Mouse (Mus musculus) Muller cell, postnatal 12 days (primary cell): Measurements from ENCODE around the gene Gm42957.
"Not testable (repeated sequence)": the region's sequence is repeated elsewhere in the genome, so short reads cannot be mapped to it uniquely, and the experiment has no call there.

Experiments
- DNase-seq: peaks from one replicate; pipeline ENCODE4 v3.0.0-alpha.2; 2015; ENCODE audit errors: inconsistent ontology term

The Gm42957 gene

GRCm38 (mm10) chr3:96623201-96623600, 12.1 kb upstream of the Gm42957 start:
- DNase-seq, result no peak

GRCm38 (mm10) chr3:96629729-96630600, 5.3 kb upstream of the Gm42957 start, which contains the start of gene Rbm8a:
Gene Rbm8a (plus strand): TSS chr3:96629933.
- peak; percentile 93 for DNase-seq

- no peak for DNase-seq
Observed at GRCm38 (mm10) chr3:96632058-96632457, 3.2 kb upstream of the Gm42957 start.

- no peak for DNase-seq
Observed at GRCm38 (mm10) chr3:96634015-96634414, 1.3 kb upstream of the Gm42957 start.

- no peak for DNase-seq
Observed at GRCm38 (mm10) chr3:96635906-96636305, 632 bp downstream of the Gm42957 start.

- DNase-seq, result no peak
Observed at GRCm38 (mm10) chr3:96636448-96636847, 1.2 kb downstream of the Gm42957 start.

GRCm38 (mm10) chr3:96639219-96639618, 3.9 kb downstream of the Gm42957 start:
- no peak for DNase-seq

- DNase-seq, result no peak
Observed at GRCm38 (mm10) chr3:96645018-96645649, 9.9 kb downstream of the Gm42957 start, which contains the start of gene Itga10. Gene Itga10 (plus strand): TSS chr3:96645584.

GRCm38 (mm10) chr3:96647365-96647764, 12.1 kb downstream of the Gm42957 start:
- no peak for DNase-seq

- no peak for DNase-seq
Observed at GRCm38 (mm10) chr3:96660901-96661300, 25.6 kb downstream of the Gm42957 start.

- DNase-seq, result no peak
Observed at GRCm38 (mm10) chr3:96662731-96663316, 27.6 kb downstream of the Gm42957 start.

- DNase-seq, result peak; percentile 89
Observed at GRCm38 (mm10) chr3:96663432-96664239, 28.4 kb downstream of the Gm42957 start.

- not testable (repeated sequence) for DNase-seq
Observed at GRCm38 (mm10) chr3:96665732-96666363, 30.6 kb downstream of the Gm42957 start.

- no peak for DNase-seq
Observed at GRCm38 (mm10) chr3:96666916-96667315, 31.6 kb downstream of the Gm42957 start.

GRCm38 (mm10) chr3:96667316-96667715, 32.0 kb downstream of the Gm42957 start:
- no peak for DNase-seq

- no peak for DNase-seq
Observed at GRCm38 (mm10) chr3:96668424-96669067, 33.3 kb downstream of the Gm42957 start.

- peak; percentile 92 for DNase-seq
Observed at GRCm38 (mm10) chr3:96669727-96670468, 34.6 kb downstream of the Gm42957 start, which contains the start of gene Ankrd35. Gene Ankrd35 (plus strand): TSS chr3:96670131.

- no peak for DNase-seq
Observed at GRCm38 (mm10) chr3:96671519-96671918, 36.2 kb downstream of the Gm42957 start.

- no peak for DNase-seq
Observed at GRCm38 (mm10) chr3:96673514-96673913, 38.2 kb downstream of the Gm42957 start.

GRCm38 (mm10) chr3:96674442-96674841, 39.2 kb downstream of the Gm42957 start:
- DNase-seq, result no peak
